Mouse (Mus musculus) ovary, postnatal 36 days (tissue): ENCODE measurements at regions not wholly inside any gene's neighbourhood (a gene's known extent, or its start where the extent isn't known, plus 50 kb on each side); places are given as distances from the start of the nearest gene placed in this dataset.

ENCODE experiments used
- DNase-seq: peaks from one replicate; pipeline ENCODE4 v3.0.0; 2022; ENCODE audit warnings: low spot score, mixed read lengths

DNA sequence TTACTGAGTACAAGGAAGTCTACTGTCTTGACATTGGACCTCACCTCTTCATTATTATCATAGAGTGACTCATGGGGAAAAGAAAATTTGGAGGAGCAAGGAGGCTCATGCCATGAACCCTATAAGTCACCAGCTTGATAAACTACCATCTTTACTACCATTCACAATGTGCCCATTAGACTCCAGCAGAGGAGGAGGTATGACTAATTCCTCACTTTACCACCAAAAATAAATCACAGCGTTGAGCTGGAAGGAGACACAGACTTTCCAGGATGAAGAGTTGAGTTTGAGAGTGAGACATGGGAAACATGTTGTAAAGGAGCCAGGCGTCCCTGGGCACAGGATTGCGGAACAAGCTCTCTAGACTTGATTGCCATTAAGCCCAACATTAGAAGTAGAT lies 195.0 kb upstream of the Mctp2 start:
- DNase-seq = no peak

DNA sequence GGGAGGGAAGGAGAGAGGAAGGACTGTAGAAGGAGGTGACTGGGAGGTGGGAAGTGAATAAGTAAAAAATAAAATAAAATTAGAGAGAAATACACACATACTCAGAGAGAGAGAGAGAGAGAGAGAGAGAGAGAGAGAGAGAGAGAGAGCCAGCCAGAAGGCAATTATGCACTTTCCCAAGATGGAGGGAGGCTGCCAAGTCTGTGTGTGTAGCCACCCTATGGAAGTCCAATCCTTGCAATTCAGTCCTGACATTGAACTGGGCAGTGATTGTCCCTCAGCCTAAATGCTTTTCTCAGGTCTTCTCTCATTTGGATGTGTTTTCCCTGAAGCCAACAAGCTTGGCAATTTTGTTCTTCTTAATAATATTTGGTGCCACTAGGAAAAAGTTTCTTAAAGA lies 197.3 kb upstream of the Mctp2 start:
- DNase-seq = no peak

DNA sequence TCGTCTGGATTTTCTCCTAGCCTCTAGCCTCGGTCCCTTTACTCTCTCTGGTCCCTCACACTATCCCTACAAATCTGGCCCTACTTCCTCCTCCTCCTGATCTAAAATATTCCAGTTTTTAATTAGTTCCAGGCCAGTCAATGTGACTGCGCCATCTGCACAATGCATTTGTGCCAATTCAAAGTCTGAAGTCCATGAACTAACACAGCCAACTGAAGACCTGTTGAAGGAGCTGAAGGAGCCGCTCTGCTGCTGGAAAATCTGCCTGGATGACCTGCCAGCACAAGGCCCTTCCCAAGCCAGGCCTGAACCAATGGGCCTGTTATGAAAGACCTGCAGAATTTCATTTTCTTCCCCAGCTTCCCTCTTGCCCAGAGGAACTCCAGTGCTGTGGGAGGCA lies 197.9 kb upstream of the Mctp2 start:
- no peak for DNase-seq

DNA sequence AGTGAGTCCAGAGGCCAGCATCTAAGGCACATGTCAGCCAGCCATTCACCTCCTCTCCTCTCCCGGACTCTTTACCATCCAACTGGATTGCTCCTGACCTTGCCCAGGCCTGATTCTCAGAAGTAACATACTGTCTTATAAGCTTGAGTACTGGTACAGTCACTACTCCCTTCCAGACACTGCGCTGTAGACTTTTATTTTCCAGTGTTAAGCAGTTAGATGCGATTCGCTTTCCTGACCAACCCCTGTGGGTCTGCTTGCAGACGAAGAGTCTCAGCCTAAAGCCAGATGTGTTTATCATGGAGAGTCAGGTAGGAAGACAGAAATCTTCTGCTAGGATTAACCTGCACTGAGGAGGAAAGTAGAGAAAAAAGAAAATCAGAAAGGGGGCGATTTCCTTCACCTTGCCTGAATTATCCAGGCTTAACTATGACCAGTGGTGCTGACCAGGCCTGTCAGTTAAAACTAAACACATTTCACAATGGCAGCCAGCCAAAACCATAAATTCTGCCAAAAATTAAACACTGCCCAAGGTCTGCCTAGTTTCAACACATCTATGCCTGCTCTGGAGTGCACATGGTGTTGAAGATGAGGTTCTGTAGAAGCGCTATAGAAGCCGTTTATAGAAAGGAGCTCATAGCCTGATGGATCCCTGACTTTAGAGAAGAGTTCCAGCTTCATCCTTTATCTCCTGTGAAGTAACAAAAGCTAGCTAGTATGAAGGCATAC lies 199.5 kb upstream of the Mctp2 start:
- DNase-seq = no peak

DNA sequence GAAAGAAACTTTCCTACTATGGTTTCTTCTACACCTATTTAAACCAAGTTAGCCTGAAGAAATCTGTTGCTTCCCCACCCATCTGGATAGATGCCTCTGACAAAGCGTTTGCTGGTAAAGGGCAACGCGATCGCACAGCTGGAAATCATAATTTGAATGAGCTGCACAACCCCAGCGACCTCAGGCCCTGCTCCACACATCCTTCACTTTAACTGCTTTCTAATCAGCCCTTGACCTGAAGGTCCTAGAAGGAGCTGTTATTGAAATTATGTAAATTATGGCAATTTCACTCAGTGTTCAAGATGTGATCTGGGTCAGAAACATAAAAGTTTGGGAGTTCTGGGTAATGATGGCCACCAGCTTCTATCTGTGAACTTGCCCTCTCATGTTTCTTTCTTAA lies 201.5 kb upstream of the Mctp2 start:
- DNase-seq = no peak

DNA sequence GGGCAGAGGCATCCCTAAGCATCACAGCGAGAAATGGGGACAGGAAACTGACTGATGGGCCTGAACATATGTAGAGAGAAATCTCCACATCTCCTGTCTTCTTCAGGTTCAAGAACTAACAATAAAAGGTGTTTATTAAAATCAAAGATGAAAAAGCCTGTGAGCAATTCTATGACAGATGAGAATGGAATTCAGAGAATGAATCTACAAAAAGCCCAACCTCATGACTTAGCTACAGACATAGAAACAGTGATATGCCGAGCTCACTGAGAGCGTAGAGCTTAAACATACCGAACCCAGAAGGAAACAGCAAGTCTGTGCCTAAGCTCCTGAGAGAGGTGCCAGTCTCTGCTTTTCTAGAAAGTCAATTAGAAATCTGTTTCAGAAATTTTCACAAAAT lies 203.7 kb upstream of the Mctp2 start:
- DNase-seq = no peak

DNA sequence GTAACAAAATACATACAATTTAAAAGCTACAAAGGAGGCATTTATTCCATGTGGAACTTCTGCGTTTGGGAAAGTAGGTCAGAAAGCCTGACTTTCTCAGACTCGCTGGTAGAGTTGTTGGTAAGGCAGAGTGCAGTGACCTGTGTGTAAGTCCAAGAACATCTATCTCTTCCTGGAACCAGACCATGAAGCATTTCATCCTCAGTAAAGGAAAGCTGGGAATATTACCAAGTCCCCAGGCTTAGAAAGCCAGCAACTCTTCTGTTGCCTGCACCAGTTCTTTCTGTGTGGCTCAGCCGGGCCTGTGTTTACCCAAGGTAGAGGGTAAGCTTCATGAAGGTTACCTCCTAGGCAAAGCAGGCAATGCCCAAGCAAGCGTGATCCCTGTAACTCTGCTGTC lies 207.0 kb upstream of the Mctp2 start:
- no peak for DNase-seq

DNA sequence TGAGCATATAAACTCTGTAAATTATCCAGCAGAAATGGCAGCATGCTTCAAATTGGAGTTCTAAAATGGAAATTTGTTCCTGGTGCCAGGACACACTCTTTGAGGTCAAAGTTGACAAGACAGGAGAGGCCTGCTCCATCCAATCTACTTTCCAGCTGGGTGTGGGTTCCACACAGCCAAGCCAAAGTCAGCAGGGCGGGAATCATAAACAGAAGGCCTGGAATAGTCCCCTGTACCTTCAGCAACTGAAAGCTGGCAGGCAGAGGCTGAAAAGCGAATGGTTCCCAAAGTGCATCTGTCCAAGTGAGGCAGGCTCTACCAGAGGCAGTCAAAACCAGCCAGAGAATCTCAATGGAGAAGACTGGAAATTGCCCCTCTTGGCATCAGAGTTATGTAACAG lies 208.4 kb upstream of the Mctp2 start:
- DNase-seq = no peak

DNA sequence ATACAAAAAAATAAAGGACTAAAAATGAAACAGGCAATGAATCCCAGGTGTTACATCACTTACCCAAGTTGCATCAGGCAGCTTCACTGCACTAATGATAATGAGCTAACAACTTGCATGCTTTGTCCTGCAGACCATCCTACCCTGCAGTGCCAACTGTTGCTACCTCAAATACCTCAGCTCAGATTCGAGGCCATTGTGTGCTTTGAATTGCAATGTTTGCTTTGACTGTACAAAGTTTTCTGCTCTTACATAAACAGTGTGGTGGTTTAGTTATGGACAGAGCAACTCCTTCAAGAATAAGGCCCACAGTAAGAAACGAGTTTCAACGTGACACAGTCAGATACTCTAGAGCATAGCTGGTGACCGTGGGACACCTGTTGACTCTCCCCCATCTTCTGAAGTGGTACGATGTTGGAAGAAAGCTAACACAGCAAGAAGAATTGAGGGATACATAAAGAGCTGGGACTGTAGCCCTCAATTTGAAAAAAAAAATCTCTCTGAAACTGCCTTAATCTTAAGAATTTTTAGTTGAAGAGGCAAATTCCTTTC lies 212.1 kb upstream of the Mctp2 start:
- DNase-seq = no peak

DNA sequence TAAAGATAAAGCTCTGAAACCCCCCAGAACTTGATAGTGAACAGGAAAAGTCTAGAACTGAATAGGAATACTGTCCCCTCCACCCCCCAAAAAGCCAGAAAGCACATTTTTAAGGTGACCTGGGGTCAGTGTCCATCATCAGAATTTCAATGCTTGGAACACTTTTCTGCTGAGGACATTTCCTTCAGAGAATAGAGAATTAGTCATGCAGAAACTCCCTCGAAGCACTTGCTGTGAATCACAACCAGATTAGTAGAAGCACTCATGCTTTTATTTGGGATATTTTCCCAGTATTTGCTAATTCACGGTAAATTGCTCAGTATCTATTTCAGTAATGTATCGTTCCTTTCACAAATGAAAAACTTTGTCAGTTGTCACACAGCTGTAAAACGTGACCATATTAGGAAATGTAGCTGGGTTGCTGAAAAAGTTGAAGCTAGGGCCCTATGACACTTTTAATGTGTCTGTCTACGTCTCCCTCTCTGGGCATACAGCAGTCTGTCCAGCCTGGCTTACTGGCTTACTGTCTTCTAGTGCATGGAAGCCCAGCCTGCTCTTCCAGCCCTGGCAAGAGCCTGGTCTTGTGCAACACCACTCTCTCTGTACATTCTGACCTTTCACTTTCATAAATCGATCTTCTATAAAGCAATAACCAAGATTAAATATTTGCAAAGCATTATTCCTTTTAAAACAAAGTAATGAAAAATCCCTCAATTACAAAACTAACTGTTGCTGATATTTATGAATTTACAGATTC lies 213.1 kb upstream of the Mctp2 start:
- DNase-seq = no peak

DNA sequence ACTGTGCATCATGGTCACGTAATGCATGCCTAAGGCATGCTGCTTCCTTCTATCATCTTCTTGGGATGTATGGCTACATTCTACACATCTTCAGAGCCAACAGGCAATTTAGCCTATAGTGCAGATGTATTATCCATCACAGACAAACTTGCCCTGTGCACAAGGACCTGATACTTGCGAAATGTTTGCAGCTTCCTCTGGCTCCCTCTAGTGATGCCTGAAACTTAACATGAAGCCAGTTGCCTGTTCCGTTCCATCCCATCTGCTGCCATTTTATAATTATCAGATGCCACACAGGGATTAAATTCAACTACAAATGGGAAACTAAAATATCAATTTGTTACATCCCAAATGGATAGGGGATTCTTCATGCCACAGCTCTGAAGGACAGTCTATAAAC lies 222.5 kb upstream of the Mctp2 start:
- no peak for DNase-seq

DNA sequence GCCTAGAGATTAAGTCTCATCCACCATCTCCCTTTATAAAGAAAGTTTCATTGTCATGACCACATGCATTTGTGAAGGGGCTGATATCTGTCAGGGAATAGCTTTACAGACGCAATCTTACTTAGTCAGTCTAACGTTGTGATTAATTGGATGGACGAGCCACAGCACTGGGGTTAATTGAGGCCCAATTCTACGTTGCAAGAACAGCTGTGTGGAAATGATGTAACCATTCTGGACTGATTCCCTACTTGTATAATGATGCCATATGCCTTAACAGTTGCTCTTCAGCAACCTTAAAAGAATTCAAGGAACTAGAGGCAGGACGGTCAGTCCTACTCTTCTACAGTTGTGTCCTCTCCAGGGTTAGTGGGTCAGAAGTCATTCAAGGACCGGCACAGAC lies 231.9 kb upstream of the Mctp2 start:
- DNase-seq = no peak

DNA sequence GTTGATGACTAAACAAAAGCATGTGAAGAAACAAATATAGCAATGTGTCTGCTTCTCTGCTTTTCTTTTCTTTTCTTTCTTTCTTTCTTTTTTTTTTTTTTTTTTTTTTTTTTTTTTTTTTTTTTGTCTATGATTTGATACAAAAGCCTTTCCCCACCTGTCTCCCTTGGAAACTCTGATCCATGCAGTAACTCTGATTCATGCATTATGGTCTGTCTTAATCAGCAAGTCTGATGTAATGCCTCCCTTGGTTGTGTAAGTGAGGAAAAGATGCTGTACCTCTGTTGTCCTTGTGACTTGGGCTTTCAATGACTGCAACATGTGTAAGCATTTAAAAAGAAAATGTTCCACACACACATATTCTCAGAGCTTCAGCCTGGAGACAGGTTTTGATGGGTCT lies 233.5 kb upstream of the Mctp2 start:
- DNase-seq = no peak

DNA sequence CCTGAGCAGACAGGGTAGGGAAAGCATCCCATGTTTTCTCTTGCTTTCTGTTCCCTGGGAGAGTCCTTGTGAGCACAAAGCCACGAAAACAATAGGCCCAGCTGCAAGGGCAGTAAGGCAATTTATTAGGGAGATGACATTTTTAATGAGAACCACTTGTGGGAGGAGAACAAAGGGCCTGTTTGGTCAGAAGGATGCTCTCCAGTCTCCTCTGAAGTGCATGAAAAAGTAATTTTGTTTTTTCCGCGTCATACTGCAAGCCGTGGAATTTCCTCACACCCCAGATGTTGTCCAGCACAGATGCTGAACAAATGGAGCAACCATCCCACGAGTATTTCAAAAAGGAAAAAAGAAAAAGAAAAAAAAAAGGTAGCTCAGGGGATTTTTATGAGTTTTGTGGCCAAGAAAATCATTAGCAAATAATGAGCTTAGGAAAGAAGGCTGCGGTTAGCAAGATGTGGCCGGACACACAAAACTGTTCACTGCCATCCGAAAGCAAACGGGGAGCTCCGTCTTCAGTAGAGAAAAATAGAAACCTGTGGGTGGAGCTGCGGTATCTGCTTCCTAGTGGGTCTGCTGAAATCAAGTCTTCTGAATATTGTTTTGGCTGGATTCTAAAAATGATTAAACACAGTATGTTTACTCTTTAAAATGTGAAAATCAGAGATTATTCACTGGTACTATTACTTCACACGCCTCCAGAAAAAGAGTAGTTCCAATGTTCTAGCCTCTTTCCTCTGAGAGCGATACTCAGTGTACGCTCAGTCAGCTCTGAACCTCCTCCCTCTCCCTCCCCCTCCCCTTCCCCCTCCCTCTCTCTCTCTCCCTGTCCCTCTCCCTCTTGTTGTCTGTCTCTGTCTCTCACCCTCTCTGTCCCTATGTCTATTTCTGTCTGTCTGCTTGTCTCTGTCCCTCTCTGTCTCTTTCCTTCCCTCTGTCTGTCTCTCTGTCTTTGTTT lies 235.4 kb upstream of the Mctp2 start:
- no peak for DNase-seq

DNA sequence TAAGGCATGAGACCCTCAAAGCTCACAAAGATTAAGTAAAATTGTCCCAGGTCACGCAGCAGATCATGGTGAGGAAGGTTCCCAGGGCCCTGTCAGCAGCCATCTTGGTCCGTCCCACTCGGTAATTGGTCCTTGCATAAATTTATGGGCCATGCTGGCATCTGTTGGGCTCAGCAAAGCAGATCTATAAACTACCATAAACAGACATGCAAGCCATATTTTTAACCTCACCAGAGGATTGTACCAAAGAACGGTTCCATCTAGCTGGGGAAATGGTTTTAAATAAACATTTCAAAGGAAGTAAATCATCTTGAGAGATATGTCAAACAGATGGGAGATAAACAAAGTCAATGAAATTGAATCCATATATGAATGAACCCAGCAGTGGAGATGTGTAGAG lies 237.1 kb upstream of the Mctp2 start:
- DNase-seq = no peak

DNA sequence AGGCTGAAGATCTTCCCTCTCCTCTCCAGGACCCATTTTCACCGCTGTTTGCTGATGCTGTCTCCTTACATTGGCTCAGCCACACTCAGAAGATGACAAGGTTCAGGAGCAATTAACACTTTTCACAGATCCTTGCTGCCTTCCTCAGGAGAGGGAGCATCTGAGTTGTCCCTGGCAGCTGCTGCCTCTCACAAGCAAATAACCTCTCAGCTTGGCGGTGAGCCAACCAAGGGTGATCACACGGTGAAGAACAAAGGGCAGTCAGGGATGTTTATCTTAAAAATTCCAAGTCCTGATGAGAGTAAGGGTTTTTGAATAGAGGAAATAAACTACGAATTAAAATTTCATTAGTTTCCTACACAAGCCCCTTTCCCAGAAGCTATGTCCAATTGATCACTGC lies 237.5 kb upstream of the Mctp2 start:
- DNase-seq = no peak

DNA sequence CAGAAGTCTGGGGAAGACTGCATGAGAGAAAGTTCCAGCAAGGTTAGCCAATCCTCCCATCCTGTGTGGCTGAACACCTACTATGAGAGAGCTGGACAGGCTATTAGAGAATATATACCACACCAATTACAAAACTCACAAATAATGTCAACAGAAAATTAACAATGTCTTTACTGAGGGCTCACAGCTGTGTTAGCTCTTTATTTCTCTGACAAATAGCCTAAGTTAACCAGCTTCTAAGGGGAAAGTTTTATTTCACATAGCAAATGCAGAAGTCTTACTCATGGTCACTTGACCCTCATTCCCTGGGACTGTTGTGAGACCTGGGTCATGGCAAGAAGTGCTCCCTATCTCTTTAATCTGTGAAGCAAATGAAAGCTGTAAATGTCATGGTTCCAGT lies 261.0 kb upstream of the Mctp2 start:
- DNase-seq = no peak

DNA sequence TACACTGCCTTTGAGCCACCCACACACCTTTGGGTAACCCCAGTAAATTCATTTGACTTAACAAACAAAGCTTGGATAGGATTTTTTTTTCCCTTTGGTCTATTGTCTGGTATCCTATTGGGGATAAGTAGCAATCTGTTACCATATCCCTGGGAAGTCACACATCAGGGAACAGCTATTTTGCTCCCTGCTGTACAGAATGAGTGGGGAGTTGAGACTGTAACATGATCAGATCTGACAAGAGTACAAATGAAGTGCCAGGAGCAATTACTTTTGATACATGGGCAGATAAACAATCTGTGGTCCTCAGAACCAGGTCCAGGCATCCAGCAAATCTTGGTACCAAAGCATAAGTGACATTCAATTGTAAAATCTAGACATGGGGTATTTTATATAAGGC lies 262.8 kb upstream of the Mctp2 start:
- DNase-seq = no peak

DNA sequence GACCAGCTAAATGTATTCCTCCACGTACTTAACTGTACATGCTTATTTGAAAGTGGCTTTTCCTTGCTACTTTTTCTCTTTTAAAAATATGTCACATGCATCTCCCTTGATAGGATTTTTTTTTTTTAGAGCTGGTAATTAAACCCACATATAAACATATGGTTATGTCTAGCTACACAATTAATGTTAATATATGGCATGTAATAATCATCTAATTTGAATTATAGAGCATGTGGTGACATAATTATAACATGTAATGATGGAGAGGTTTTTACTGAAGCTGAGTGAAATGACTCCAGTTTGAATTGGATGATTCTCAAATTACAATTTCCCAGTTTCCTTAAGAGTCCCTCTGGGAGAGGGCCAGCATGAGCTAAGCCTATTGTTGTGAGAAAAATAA lies 267.9 kb upstream of the Mctp2 start:
- DNase-seq = no peak

DNA sequence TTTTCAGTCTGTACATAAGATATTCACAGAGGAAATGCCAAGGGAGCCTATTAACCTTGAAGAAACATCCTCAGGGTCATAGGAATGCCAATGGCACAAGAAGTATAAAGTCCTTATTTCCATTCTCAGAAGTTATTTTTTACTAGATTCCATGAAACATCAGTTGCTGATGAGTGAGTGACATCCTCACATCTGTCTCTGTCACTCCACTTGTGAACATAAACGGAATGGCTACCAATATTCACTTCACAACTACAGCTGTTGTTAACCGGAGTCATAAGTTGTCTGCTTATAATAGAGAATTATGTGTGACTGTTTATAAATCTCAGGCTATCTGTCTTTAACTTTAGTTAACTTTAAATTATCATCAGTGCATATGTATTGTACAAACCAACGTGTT lies 278.0 kb upstream of the Mctp2 start:
- no peak for DNase-seq

DNA sequence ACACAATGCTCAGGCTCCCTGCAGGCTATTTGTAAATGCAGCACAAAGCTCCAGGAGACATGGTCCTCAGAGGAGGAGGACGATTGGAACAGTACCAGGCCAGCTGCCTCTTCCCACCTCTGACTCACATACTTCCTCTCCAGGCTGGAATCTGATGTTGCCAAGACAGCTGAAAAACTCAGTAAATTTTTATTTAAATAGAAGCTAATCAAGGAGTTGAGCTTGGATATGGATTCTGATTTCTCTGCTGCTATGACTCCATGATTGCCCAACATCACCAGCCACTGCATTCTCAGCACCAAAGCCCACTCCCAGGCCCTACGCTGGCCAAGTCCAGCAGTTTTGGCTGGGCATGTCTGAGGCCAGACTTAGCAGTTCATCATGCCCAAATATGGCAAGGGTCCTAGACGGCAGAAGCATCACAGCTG lies 282.8 kb upstream of the Mctp2 start:
- no peak for DNase-seq

DNA sequence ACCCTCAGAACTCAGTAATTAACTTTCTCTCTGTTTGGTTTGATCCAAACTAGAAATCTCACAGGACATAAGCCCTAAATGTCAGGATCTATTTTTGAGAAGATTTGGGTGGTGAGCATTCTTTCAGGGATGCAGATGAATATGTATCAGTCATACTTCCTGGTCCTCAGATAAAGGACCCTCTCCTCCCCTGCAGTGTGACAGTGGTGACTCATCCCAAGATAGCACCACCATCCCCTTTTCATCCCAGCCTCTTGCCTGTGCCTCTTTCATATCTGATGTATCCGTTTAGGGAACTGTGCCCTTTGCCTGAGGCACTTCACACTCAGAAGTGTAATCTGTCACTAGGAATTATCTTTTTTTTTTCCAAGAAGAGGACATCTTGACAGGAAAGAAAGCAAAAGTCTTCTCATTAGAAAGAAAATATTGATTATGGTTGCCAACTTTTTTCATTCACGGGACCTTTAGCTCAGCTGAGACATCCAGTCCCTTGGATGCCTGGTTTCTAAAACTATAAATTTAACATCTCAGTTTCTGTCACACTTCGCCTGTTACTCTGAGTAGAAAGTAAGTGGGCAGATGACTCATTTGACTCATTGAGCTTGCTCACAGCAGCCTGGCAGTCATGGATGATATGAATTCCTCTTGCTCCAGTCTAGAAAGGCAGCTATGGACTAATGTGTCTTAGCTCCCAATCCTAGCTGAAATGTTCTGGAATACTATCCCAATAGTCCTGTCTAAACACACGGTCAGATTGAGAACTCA lies 284.1 kb upstream of the Mctp2 start:
- DNase-seq = no peak
